In genomic region chr2:20446180-20446579, GRCm38 (mm10) we compare ENCODE assay signal across 18 mouse cellular contexts.
DNase-seq lines count a peak whose midpoint lies in the region; ATAC-seq and TF ChIP-seq lines count a peak whose summit lies in the region.
"Had no signal": no experiment of that assay in that cellular context is flagged by ENCODE, and none has a peak within 500 bp of the region (broad histone marks: within the 10 kb centered on the region; RNA-seq: fewer than 3 reads in every experiment).

No protein-coding gene starts in this region.

- TF ChIP-seq CTCF in intestine, postnatal 0 days (IDR thresholded peaks at IDR 0.05; ENCODE audit: low read depth): peak; percentile 41
- peak; percentile 11; the same call in 1 of the 2 replicates for TF ChIP-seq CTCF in liver, postnatal 0 days (IDR thresholded peaks at IDR 0.05; ENCODE audit: low read depth)

- DNase-seq in liver, postnatal 0 days: no peak
- no peak for DNase-seq in liver, embryonic 11.5 days (ENCODE audit: low spot score)
- peak; percentile 42 for DNase-seq in ES-CJ7 (ENCODE audit: low read depth, low spot score)
- peak; percentile 26 for DNase-seq in kidney, postnatal 10 days
- no peak for DNase-seq in urinary bladder, postnatal 10 days (ENCODE audit: low spot score)
- DNase-seq: cerebellum, adult 18-20 months; gastrocnemius, postnatal 14 days; layer of hippocampus, postnatal 36 days; thymus, postnatal 25 days had no signal

- ATAC-seq in intestine, postnatal 0 days: no peak
- no peak; the same call in 1 of the 2 replicates for ATAC-seq in intestine, embryonic 15.5 days
- no peak for ATAC-seq in liver, postnatal 0 days
- ATAC-seq in liver, embryonic 11.5 days (replicated peaks; ENCODE audit: low FRiP score): no peak
- ATAC-seq in midbrain, embryonic 15.5 days (replicated peaks): no peak
- ATAC-seq: CD4-positive, CD25-positive, alpha-beta regulatory T cell, adult 4 months had no signal

- TF ChIP-seq EP300 in liver, postnatal 0 days (IDR thresholded peaks at IDR 0.05; ENCODE audit: low read depth): no peak

- H3K9me3 ChIP-seq in intestine, postnatal 0 days (ENCODE audit: control insufficient read depth): no peaks in the 10 kb centered on the region
- H3K9me3 ChIP-seq in intestine, embryonic 15.5 days: no peaks in the 10 kb centered on the region
- H3K9me3 ChIP-seq in liver, postnatal 0 days (ENCODE audit: low read length): no peaks in the 10 kb centered on the region
- H3K9me3 ChIP-seq in liver, embryonic 11.5 days (ENCODE audit: control insufficient read depth, low read length): no peaks in the 10 kb centered on the region
- H3K9me3 ChIP-seq in midbrain, embryonic 15.5 days: no peaks in the 10 kb centered on the region
- H3K9me3 ChIP-seq: embryonic facial prominence, embryonic 12.5 days; heart, embryonic 10.5 days; midbrain, embryonic 10.5 days; neural tube, embryonic 15.5 days had no signal

- H3K4me3 ChIP-seq in intestine, postnatal 0 days (ENCODE audit: low read depth, low read length): no peak overlapping the region
- no peak overlapping the region for H3K4me3 ChIP-seq in intestine, embryonic 15.5 days (replicated peaks)
- H3K4me3 ChIP-seq in liver, postnatal 0 days (ENCODE audit: low read depth, low read length): no peak overlapping the region
- no peak overlapping the region for H3K4me3 ChIP-seq in liver, embryonic 11.5 days (ENCODE audit: low read depth, low read length)
- H3K4me3 ChIP-seq in midbrain, embryonic 15.5 days: no peak overlapping the region
- H3K4me3 ChIP-seq: embryonic facial prominence, embryonic 12.5 days; heart, embryonic 10.5 days; midbrain, embryonic 10.5 days; neural tube, embryonic 15.5 days had no signal

- H3K27me3 ChIP-seq in intestine, postnatal 0 days (replicated peaks; ENCODE audit: control insufficient read depth, insufficient read depth, low read length): no peaks in the 10 kb centered on the region
- H3K27me3 ChIP-seq in intestine, embryonic 15.5 days (replicated peaks): no peaks in the 10 kb centered on the region
- H3K27me3 ChIP-seq in liver, postnatal 0 days (ENCODE audit: insufficient read depth, low read length): no peaks in the 10 kb centered on the region
- H3K27me3 ChIP-seq in liver, embryonic 11.5 days (replicated peaks; ENCODE audit: control insufficient read depth, insufficient read depth, low read length): no peaks in the 10 kb centered on the region
- H3K27me3 ChIP-seq in midbrain, embryonic 15.5 days (replicated peaks): no peaks in the 10 kb centered on the region
- H3K27me3 ChIP-seq: embryonic facial prominence, embryonic 12.5 days; neural tube, embryonic 15.5 days had no signal

- WGBS in intestine, postnatal 0 days: 46% methylated on average over 4 of the region's 4 CpGs
- WGBS in intestine, embryonic 15.5 days: 65% methylated on average over 4 of the region's 4 CpGs
- WGBS in liver, postnatal 0 days (ENCODE audit: insufficient replicate concordance): 51% methylated on average over 4 of the region's 4 CpGs
- WGBS in liver, embryonic 11.5 days: 54% methylated on average over 4 of the region's 4 CpGs
- 86% methylated on average over 4 of the region's 4 CpGs for WGBS in midbrain, embryonic 15.5 days

- peaks cover 4% of the 10 kb centered on the region; the same call in 1 of the 2 replicates for H3K4me1 ChIP-seq in intestine, postnatal 0 days (replicated peaks; ENCODE audit: control insufficient read depth, insufficient read depth, low read length)
- H3K4me1 ChIP-seq in intestine, embryonic 15.5 days (replicated peaks): no peaks in the 10 kb centered on the region
- H3K4me1 ChIP-seq in liver, postnatal 0 days (ENCODE audit: insufficient read depth): no peaks in the 10 kb centered on the region
- no peaks in the 10 kb centered on the region for H3K4me1 ChIP-seq in liver, embryonic 11.5 days (replicated peaks; ENCODE audit: control insufficient read depth, insufficient read depth, low read length)
- H3K4me1 ChIP-seq in midbrain, embryonic 15.5 days: no peaks in the 10 kb centered on the region
- H3K4me1 ChIP-seq: midbrain, embryonic 10.5 days had no signal

- H3K27ac ChIP-seq in intestine, postnatal 0 days (ENCODE audit: low read depth, low read length): no peak overlapping the region
- H3K27ac ChIP-seq in intestine, embryonic 15.5 days: no peak overlapping the region
- no peak overlapping the region for H3K27ac ChIP-seq in liver, postnatal 0 days (ENCODE audit: low read depth)
- no peak overlapping the region for H3K27ac ChIP-seq in liver, embryonic 11.5 days (ENCODE audit: low read depth, low read length)
- H3K27ac ChIP-seq in midbrain, embryonic 15.5 days: no peak overlapping the region
- H3K27ac ChIP-seq: embryonic facial prominence, embryonic 12.5 days; hindbrain, embryonic 14.5 days; midbrain, embryonic 10.5 days; neural tube, embryonic 15.5 days had no signal

- no peak overlapping the region for H3K9ac ChIP-seq in intestine, postnatal 0 days (ENCODE audit: low read depth, low read length)
- H3K9ac ChIP-seq in intestine, embryonic 15.5 days: no peak overlapping the region
- no peak overlapping the region for H3K9ac ChIP-seq in liver, postnatal 0 days (replicated peaks)
- H3K9ac ChIP-seq in liver, embryonic 11.5 days (ENCODE audit: low read depth, low read length): no peak overlapping the region
- H3K9ac ChIP-seq in midbrain, embryonic 15.5 days: no peak overlapping the region
- H3K9ac ChIP-seq: embryonic facial prominence, embryonic 12.5 days; hindbrain, embryonic 14.5 days; neural tube, embryonic 15.5 days had no signal

- no peaks in the 10 kb centered on the region for H3K36me3 ChIP-seq in intestine, postnatal 0 days (ENCODE audit: control insufficient read depth, insufficient read depth)
- no peaks in the 10 kb centered on the region for H3K36me3 ChIP-seq in intestine, embryonic 15.5 days
- H3K36me3 ChIP-seq in liver, postnatal 0 days (replicated peaks; ENCODE audit: insufficient read depth, low read length): no peaks in the 10 kb centered on the region
- no peaks in the 10 kb centered on the region for H3K36me3 ChIP-seq in liver, embryonic 11.5 days (ENCODE audit: control insufficient read depth, insufficient read depth, low read length)
- no peaks in the 10 kb centered on the region for H3K36me3 ChIP-seq in midbrain, embryonic 15.5 days (replicated peaks)
- H3K36me3 ChIP-seq: embryonic facial prominence, embryonic 12.5 days; heart, embryonic 10.5 days; midbrain, embryonic 10.5 days; neural tube, embryonic 15.5 days had no signal

- no peak overlapping the region for H3K4me2 ChIP-seq in intestine, postnatal 0 days (replicated peaks; ENCODE audit: low read depth)
- no peak overlapping the region for H3K4me2 ChIP-seq in intestine, embryonic 15.5 days (replicated peaks)
- no peak overlapping the region for H3K4me2 ChIP-seq in liver, postnatal 0 days (ENCODE audit: low read depth, low read length)
- H3K4me2 ChIP-seq in liver, embryonic 11.5 days: no peak overlapping the region
- H3K4me2 ChIP-seq in midbrain, embryonic 15.5 days: no peak overlapping the region
- H3K4me2 ChIP-seq: embryonic facial prominence, embryonic 12.5 days; hindbrain, embryonic 14.5 days; neural tube, embryonic 15.5 days had no signal

Comparison
In these comparisons a context has a peak if more than half of its experiments do, and no peak if none do; other contexts are left out.
1. DNase-seq: peak in ES-CJ7 (single experiment) and kidney, postnatal 10 days (single experiment); none in liver, postnatal 0 days (single experiment), liver, embryonic 11.5 days (single experiment) and urinary bladder, postnatal 10 days (single experiment).